Mouse (Mus musculus) embryonic facial prominence, embryonic 11.5 days (tissue): ENCODE measurements around the gene Gm42906. TPM values are rescaled to one million over a fixed set of nuclear protein-coding genes. Genes with fewer than 3 reads are reported as not detected.

Experiments
- ATAC-seq: fragments of 200-750 bp; cut with Nextera tagmentation; replicated peaks from 2 replicates; pipeline ENCODE4 v1.8.0; 2017; ENCODE audit warnings: low read depth; ENCODE audit not compliant: insufficient number of reproducible peaks, low FRiP score, low TSS enrichment
- DNase-seq: peaks from one replicate; pipeline ENCODE4 v3.0.0-alpha.2; 2015; ENCODE audit warnings: low spot score
- H3K27ac ChIP-seq: fragments of 300-500 bp; sonication (generic); replicated peaks from 2 replicates; pipeline ENCODE4 v1.5.1; 2014; ENCODE audit warnings: mild to moderate bottlenecking, low read depth, low read length, control low read depth
- H3K27me3 ChIP-seq: fragments of 300-500 bp; sonication (generic); 2 replicates; pipeline ENCODE4 v1.6.1; 2014; ENCODE audit warnings: mild to moderate bottlenecking, low read length, moderate library complexity, mixed read lengths; ENCODE audit not compliant: control insufficient read depth, insufficient read depth
- H3K36me3 ChIP-seq: fragments of 300-500 bp; sonication (generic); replicated peaks from 2 replicates; pipeline ENCODE4 v1.6.1; 2014; ENCODE audit warnings: low read depth, mild to moderate bottlenecking, low read length, moderate library complexity, mixed read lengths; ENCODE audit not compliant: control insufficient read depth, insufficient read depth
- H3K4me1 ChIP-seq: fragments of 300-500 bp; sonication (generic); 2 replicates; pipeline ENCODE4 v1.6.1; 2014; ENCODE audit warnings: low read length, mixed read lengths; ENCODE audit not compliant: control insufficient read depth, insufficient read depth
- H3K4me2 ChIP-seq: fragments of 300-500 bp; sonication (generic); 2 replicates; pipeline ENCODE4 v1.6.1; 2014; ENCODE audit warnings: low read depth, mild to moderate bottlenecking, control low read depth, low read length, moderate library complexity
- H3K4me3 ChIP-seq: fragments of 300-500 bp; sonication (generic); 2 replicates; pipeline ENCODE4 v1.5.1; 2014; ENCODE audit warnings: low read depth, low read length, control low read depth
- H3K9ac ChIP-seq: fragments of 300-500 bp; sonication (generic); replicated peaks from 2 replicates; pipeline ENCODE4 v1.6.1; 2014; ENCODE audit warnings: mild to moderate bottlenecking, control low read depth, low read length
- H3K9me3 ChIP-seq: fragments of 300-500 bp; sonication (generic); replicated peaks from 2 replicates; pipeline ENCODE4 v1.6.1; 2016; ENCODE audit warnings: mild to moderate bottlenecking, low read length, inconsistent platforms, mixed read lengths; ENCODE audit not compliant: control insufficient read depth
- WGBS: fragments of 180-500 bp; shearing (Covaris S2); extraction: QIAGEN DNeasy Blood & Tissue Kit; methylation state at CpG from one replicate; pipeline ENCODE4 v1.1.7; 2014; 5-methylcytosine and 5-hydroxymethylcytosine counted together
- polyA plus RNA-seq: library from polyadenylated mRNA; unstranded; fragments of >200 nt; fragmentation: Nextera tagmentation; extraction: Ambion mirVana; gene quantifications from 2 replicates; pipeline ENCODE4 v1.2.1, GENCODE M21; 2014

The Gm42906 gene
- polyA plus RNA-seq, 1 experiment from 2014 or later: not detected

- H3K4me3 ChIP-seq: peak within 1 kb of the TSS; percentile 51
- no peak within 1 kb of the TSS for H3K27ac ChIP-seq
- H3K9ac ChIP-seq: peak within 1 kb of the TSS; percentile 75
- H3K4me2 ChIP-seq: peak within 1 kb of the TSS; percentile 93
- under 1% methylated on average over 49 of the region's 49 CpGs for WGBS
- H3K9me3 ChIP-seq: no peaks in the 10 kb centered on the region
- H3K4me1 ChIP-seq: no peaks in the 10 kb centered on the region
- no peaks in the 10 kb centered on the region for H3K36me3 ChIP-seq
- ATAC-seq (peak; percentile 75), DNase-seq (peak; percentile 49)
- peaks cover 5% of the 10 kb centered on the region; the same call in 1 of the 2 replicates for H3K27me3 ChIP-seq
Measured at GRCm38 (mm10) chr5:151233400-151234031, 194.4 kb downstream of the Gm42906 start, which contains the start of gene Stard13. Gene Stard13, minus strand, starts transcription at chr5:151233836.

- peak overlapping the region; percentile 93 for H3K4me2 ChIP-seq
- DNase-seq: no peak
- no peaks in the 10 kb centered on the region for H3K4me1 ChIP-seq
- peak; percentile 51; the same call in 1 of the 2 replicates for ATAC-seq
- H3K9me3 ChIP-seq: no peaks in the 10 kb centered on the region
- H3K27ac ChIP-seq: no peak overlapping the region
- WGBS: 11% methylated on average over 13 of the region's 13 CpGs
- peaks cover 5% of the 10 kb centered on the region; the same call in 1 of the 2 replicates for H3K27me3 ChIP-seq
- H3K9ac ChIP-seq: no peak overlapping the region
- peak overlapping the region; percentile 51 for H3K4me3 ChIP-seq
- no peaks in the 10 kb centered on the region for H3K36me3 ChIP-seq
Measured at GRCm38 (mm10) chr5:151232576-151233299, 195.2 kb downstream of the Gm42906 start.

GRCm38 (mm10) chr5:151231861-151232260 is 196.1 kb downstream of the Gm42906 start:
- Histone ChIP-seq H3K4me3 (no peak overlapping the region), H3K4me2 (no peak overlapping the region), H3K36me3 (no peaks in the 10 kb centered on the region), H3K9me3 (no peaks in the 10 kb centered on the region), H3K27ac (no peak overlapping the region), H3K4me1 (no peaks in the 10 kb centered on the region), H3K9ac (no peak overlapping the region), H3K27me3 (peaks cover 5% of the 10 kb centered on the region; the same call in 1 of the 2 replicates)
- ATAC-seq (no peak), DNase-seq (no peak)
- WGBS: 90% methylated on average over 7 of the region's 7 CpGs

DNA sequence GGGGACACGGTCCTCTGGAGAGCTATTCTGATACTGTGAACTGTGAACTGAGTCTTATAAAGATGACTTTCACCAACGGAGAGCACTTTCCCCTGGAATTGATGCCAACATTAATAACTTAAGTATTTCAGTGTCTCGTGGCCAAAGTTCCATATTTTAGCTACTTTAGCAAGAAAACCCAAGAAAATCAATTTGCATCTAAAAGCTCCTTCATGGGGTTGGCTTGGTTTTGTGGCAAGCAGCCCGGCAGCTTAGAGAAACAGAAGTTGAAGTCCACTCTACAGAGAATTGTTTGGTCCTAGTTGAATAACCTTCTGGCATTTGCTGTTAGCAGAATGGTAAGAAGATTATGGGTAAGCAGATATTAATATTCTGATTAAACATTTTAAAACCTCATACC is 196.6 kb downstream of the Gm42906 start:
- H3K4me2 ChIP-seq: no peak overlapping the region
- 88% methylated on average over 4 of the region's 4 CpGs for WGBS
- no peak overlapping the region for H3K27ac ChIP-seq
- DNase-seq: no peak
- peaks cover 5% of the 10 kb centered on the region; the same call in 1 of the 2 replicates for H3K27me3 ChIP-seq
- no peak for ATAC-seq
- no peaks in the 10 kb centered on the region for H3K36me3 ChIP-seq
- H3K4me1 ChIP-seq: no peaks in the 10 kb centered on the region
- H3K9me3 ChIP-seq: no peaks in the 10 kb centered on the region
- H3K9ac ChIP-seq: no peak overlapping the region
- H3K4me3 ChIP-seq: no peak overlapping the region

GRCm38 (mm10) chr5:151230427-151230826 is 197.5 kb downstream of the Gm42906 start:
- Histone ChIP-seq H3K9ac (no peak overlapping the region), H3K4me3 (no peak overlapping the region), H3K4me1 (no peaks in the 10 kb centered on the region), H3K9me3 (no peaks in the 10 kb centered on the region), H3K36me3 (no peaks in the 10 kb centered on the region), H3K27ac (no peak overlapping the region), H3K27me3 (peaks cover 5% of the 10 kb centered on the region; the same call in 1 of the 2 replicates), H3K4me2 (no peak overlapping the region)
- ATAC-seq (no peak), DNase-seq (no peak)
- WGBS: 83% methylated on average over 4 of the region's 4 CpGs

GRCm38 (mm10) chr5:151228367-151229005 is 199.5 kb downstream of the Gm42906 start:
- ATAC-seq: no peak

GRCm38 (mm10) chr5:151223696-151224366 is 204.1 kb downstream of the Gm42906 start:
- DNase-seq: no peak
- 70% methylated on average over 4 of the region's 4 CpGs for WGBS
- Histone ChIP-seq H3K4me2 (no peak overlapping the region), H3K4me1 (no peaks in the 10 kb centered on the region), H3K36me3 (no peaks in the 10 kb centered on the region), H3K9ac (no peak overlapping the region), H3K27me3 (no peaks in the 10 kb centered on the region), H3K9me3 (no peaks in the 10 kb centered on the region), H3K4me3 (no peak overlapping the region), H3K27ac (no peak overlapping the region)
- ATAC-seq: no peak

More at GRCm38 (mm10) chr5:151228367-151229005, 199.5 kb downstream of the Gm42906 start:
- Histone ChIP-seq H3K4me1 (no peaks in the 10 kb centered on the region), H3K9ac (no peak overlapping the region), H3K36me3 (no peaks in the 10 kb centered on the region), H3K27ac (no peak overlapping the region), H3K27me3 (0 out of 2 replicates have a peak, but pooled peaks cover 5% of the 10 kb centered on the region), H3K4me2 (no peak overlapping the region), H3K4me3 (no peak overlapping the region), H3K9me3 (no peaks in the 10 kb centered on the region)
- WGBS: 77% methylated on average over 13 of the region's 13 CpGs
- peak; percentile 10 for DNase-seq
